Mouse (Mus musculus) bone marrow macrophage, adult 2 months (primary cell): ENCODE results near the gene Lss.

Experiments used
- CTCF ChIP-seq: IDR thresholded peaks from 2 replicates; pipeline ENCODE4 v1.5.1; 2012; ENCODE audit warnings: low read depth, mild to moderate bottlenecking, low read length, moderate library complexity
- POLR2A ChIP-seq: IDR thresholded peaks from 2 replicates; pipeline ENCODE4 v1.6.1; 2012; ENCODE audit warnings: mild to moderate bottlenecking, low read depth, low read length, borderline replicate concordance

DNA sequence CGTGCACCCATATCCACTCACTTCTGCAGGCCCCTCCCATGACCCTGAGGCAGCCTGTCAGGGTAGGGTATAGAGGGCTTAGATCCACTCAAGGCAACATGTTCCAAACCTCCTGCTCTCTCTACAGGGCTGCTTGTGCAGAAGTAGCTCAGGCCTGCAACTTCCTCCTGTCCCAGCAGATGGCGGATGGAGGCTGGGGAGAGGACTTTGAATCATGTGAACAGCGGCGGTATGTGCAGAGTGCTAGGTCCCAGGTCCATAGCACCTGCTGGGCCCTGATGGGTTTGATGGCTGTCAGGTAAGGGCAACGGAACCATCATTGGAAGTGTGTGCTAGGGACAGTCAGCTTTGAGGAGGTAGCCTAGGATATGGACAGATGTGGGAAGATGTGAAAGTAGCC, 19.1 kb downstream of the Lss start:
- TF ChIP-seq CTCF (no peak), POLR2A (no peak)
